Mouse (Mus musculus): ENCODE data around the gene Prn. TPM values are rescaled to one million over a fixed set of nuclear protein-coding genes. Genes with fewer than 3 reads are reported as not detected.

Gene Prn
- polyA plus RNA-seq, 1 experiment: not detected

DNA sequence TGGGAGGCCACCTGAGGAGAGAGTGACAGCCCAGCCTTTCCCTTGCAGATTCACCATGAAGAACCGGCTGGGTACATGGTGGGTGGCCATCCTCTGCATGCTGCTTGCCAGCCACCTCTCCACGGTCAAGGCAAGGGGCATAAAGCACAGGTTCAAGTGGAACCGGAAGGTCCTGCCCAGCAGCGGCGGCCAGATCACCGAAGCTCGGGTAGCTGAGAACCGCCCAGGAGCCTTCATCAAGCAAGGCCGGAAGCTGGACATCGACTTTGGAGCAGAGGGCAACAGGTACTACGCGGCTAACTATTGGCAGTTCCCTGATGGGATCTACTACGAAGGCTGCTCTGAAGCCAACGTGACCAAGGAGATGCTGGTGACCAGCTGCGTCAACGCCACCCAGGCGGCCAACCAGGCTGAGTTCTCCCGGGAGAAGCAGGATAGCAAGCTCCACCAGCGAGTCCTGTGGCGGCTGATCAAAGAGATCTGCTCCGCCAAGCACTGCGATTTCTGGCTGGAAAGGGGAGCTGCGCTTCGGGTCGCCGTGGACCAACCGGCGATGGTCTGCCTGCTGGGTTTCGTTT lies 43.3 kb downstream of the Prn start:
- H3K4me3 ChIP-seq (ENCODE audit: insufficient read depth, low read length): no peak overlapping the region
- TF ChIP-seq CTCF (IDR thresholded peaks at IDR 0.05; ENCODE audit: extremely low read depth, insufficient read depth, low read length) (no peak), POLR2A (IDR thresholded peaks at IDR 0.05; ENCODE audit: extremely low read depth, insufficient read depth, low read length) (no peak)

DNA sequence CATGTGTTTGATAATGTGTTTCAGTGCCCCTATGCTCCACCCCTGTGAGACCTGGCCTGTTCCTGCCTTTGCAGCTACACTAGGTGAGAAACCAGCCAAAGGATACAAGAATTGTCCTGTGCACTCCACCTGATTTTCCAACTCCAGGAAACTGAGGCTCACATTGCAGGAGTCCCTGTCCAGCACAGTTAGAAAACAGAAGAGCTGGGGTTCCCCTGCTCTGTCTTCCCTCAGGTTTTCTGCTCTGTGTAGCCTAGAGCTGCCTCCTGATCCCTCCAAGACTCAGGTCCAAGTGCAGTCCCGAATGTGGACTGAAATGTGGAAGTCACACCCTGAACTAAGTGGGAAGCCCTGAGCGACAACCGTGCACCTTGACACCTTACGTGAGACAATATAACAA lies 44.0 kb downstream of the Prn start:
- TF ChIP-seq POLR2A (IDR thresholded peaks at IDR 0.05; ENCODE audit: extremely low read depth, insufficient read depth, low read length): no peak
- TF ChIP-seq CTCF (IDR thresholded peaks at IDR 0.05; ENCODE audit: extremely low read depth, insufficient read depth, low read length): no peak
- Histone ChIP-seq H3K4me3 (ENCODE audit: insufficient read depth, low read length) (no peak overlapping the region), H3K4me1 (ENCODE audit: control insufficient read depth, insufficient read depth, low read length) (no peaks in the 10 kb centered on the region), H3K27ac (ENCODE audit: insufficient read depth, low read length) (no peak overlapping the region)

More for the DNA sequence above, 43.3 kb downstream of the Prn start:
- Histone ChIP-seq H3K4me1 (ENCODE audit: control insufficient read depth, insufficient read depth, low read length) (no peaks in the 10 kb centered on the region), H3K27ac (ENCODE audit: insufficient read depth, low read length) (no peak overlapping the region)

DNA sequence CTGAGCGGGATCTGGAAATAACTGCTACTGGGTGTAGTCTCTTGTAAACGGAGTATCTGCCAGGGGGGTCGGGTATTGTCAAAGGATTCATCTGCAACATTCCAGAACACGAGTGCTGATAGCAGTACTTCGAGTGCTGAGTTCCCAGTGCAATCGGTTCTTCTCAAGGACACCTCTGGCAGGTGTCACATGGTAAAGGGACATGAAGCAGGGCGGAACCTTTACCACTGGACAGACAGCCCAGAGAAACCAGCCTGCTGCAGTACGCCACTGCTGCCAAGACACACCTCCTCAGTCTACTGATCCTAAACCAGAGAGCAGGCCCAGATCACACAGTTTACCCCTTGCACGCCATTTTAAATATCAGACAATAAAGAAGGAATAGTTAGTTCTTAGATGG lies 45.1 kb downstream of the Prn start:
- TF ChIP-seq POLR2A (IDR thresholded peaks at IDR 0.05; ENCODE audit: extremely low read depth, insufficient read depth, low read length): no peak
- TF ChIP-seq CTCF (IDR thresholded peaks at IDR 0.05; ENCODE audit: extremely low read depth, insufficient read depth, low read length): no peak
- no peak overlapping the region for H3K4me3 ChIP-seq (ENCODE audit: insufficient read depth, low read length)
- no peaks in the 10 kb centered on the region for H3K4me1 ChIP-seq (ENCODE audit: control insufficient read depth, insufficient read depth, low read length)
- no peak overlapping the region for H3K27ac ChIP-seq (ENCODE audit: insufficient read depth, low read length)

DNA sequence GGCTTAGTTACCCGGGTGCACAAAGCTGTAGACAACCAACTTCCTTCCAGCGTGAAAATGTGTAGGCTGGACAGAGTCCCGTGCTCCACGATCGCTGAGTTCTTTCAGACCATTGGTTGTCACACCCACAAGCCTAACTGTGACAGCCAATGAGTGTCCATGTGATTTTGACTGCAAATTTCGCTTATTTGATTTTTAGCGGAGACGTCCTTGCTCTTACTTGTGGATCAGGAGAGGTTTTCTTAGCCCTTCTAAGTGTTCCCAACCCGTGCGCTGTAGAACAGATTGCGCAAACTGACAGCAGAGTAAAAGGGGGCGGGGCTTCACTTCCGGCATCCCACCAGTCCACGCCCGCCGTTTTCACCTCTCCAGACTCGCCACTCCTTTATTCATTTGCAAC lies 45.5 kb downstream of the Prn start:
- TF ChIP-seq CTCF (IDR thresholded peaks at IDR 0.05; ENCODE audit: extremely low read depth, insufficient read depth, low read length) (no peak), POLR2A (IDR thresholded peaks at IDR 0.05; ENCODE audit: extremely low read depth, insufficient read depth, low read length) (no peak)
- Histone ChIP-seq H3K4me1 (ENCODE audit: control insufficient read depth, insufficient read depth, low read length) (no peaks in the 10 kb centered on the region), H3K27ac (ENCODE audit: insufficient read depth, low read length) (no peak overlapping the region), H3K4me3 (ENCODE audit: insufficient read depth, low read length) (no peak overlapping the region)

DNA sequence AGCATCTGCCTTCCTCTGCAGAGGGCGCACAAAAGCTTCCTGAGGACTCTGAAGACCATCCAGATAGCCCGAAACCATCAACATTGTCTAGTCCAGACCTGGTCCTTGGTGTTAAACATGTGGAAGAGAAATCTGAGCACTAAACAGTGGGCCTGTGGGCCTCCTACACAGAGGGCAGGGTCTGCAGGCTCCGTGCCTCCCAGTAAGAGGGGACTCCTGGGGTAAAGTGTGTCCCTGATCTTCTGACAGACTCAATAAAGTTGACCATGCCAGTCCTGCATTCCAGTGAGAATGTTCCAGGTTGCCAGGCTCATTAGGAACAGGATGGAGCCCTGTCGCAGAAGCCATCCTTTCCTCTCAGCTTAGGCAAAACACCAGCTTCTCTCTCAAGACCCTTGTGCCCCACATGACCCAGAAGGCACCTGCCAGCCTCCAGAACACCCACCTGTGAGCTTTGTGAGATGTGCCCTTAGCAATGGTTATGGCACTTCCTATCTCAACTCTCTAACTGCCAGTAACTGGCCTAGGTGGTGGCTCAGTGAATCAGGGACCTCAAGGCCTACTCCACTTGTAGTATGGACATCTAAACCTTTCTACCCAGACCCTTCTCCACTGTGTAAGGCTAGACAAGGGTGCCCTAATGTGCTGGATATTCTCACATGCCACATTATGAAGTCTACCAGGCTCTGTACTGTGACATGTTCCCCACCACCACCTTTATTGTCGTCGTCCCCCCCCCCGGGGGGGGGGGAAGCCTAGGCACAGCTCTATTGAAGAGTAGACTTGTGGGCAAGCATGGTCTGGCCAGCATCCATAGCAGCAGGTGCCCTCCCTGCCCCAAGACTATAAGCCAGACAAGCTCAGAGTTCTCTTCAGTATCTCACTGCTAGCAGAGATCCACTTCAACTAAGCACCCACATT lies 46.8 kb downstream of the Prn start:
- Histone ChIP-seq H3K4me1 (ENCODE audit: control insufficient read depth, insufficient read depth, low read length) (no peaks in the 10 kb centered on the region), H3K4me3 (ENCODE audit: insufficient read depth, low read length) (no peak overlapping the region), H3K27ac (ENCODE audit: insufficient read depth, low read length) (no peak overlapping the region)
- TF ChIP-seq CTCF (IDR thresholded peaks at IDR 0.05; ENCODE audit: extremely low read depth, insufficient read depth, low read length) (no peak), POLR2A (IDR thresholded peaks at IDR 0.05; ENCODE audit: extremely low read depth, insufficient read depth, low read length) (no peak)

DNA sequence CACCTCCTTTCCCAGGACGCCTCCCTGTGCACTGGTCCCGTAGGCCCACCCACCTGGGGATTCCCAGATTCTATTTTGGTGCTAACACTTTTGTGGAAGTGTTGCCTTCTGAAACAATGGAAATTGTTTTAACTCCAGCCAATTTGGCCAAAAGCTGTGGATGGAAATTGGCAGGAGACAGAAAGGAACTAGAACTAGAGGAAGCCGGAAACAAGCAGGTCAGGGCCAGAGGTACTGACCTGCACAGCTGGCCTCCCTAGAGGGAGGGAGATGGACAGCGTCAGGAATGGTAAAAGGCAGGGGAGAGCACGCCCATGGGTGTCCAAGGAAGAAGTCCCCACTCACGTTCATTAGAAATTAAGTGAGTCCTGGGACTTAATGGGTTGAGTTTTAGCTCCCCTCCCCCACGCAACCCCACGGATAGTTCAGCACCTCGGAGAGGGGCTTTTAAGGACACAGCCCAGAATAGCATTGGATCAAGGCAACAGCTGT lies 48.0 kb downstream of the Prn start:
- H3K27ac ChIP-seq (ENCODE audit: insufficient read depth, low read length): no peak overlapping the region
- TF ChIP-seq POLR2A (IDR thresholded peaks at IDR 0.05; ENCODE audit: extremely low read depth, insufficient read depth, low read length) (no peak), CTCF (IDR thresholded peaks at IDR 0.05; ENCODE audit: extremely low read depth, insufficient read depth, low read length) (no peak)
- no peak overlapping the region for H3K4me3 ChIP-seq (ENCODE audit: insufficient read depth, low read length)
- no peaks in the 10 kb centered on the region for H3K4me1 ChIP-seq (ENCODE audit: control insufficient read depth, insufficient read depth, low read length)

DNA sequence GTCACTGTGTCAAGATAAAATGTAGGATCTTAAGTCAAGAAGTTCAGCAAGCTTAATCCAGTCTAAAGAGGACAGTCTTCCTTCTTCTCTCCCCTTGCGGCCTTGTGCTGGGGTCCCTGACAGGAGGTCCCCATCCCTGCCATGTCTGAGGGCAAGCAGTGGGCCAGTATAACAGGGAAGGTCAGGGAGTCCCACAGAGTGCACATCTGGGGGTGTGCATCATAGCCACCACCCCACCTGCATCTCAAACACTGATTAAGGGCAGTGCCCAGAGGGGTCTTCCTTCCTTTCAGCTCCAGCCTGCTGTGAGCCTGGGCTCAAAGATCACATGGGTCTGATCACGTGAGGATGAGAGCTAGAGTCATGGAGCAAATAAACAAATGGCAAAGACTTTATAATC lies 51.9 kb downstream of the Prn start:
- TF ChIP-seq POLR2A (IDR thresholded peaks at IDR 0.05; ENCODE audit: extremely low read depth, insufficient read depth, low read length) (no peak), CTCF (IDR thresholded peaks at IDR 0.05; ENCODE audit: extremely low read depth, insufficient read depth, low read length) (no peak)
- H3K4me1 ChIP-seq (ENCODE audit: control insufficient read depth, insufficient read depth, low read length): no peaks in the 10 kb centered on the region

DNA sequence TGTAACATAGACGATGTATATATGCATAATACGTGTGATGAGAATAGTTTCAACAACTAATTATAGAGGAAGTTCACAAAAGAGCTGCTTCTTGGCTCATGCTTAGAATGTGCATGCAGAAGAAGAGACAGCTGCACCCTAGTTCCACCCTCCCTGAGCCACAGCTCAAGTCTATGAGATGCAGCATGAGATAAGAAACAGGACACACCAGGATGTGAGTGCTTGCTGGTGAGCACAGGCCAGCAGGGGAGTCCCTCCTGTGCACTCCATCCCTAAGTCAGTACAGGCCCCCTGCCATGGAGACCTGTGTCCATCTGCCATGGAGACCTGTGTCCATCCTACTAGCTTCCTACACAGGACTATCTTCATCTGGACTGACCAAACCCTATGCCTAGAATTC lies 60.8 kb downstream of the Prn start:
- Histone ChIP-seq H3K27ac (ENCODE audit: insufficient read depth, low read length) (no peak overlapping the region), H3K4me3 (ENCODE audit: insufficient read depth, low read length) (no peak overlapping the region)

More for the DNA sequence above, 51.9 kb downstream of the Prn start:
- H3K4me3 ChIP-seq (ENCODE audit: insufficient read depth, low read length): no peak overlapping the region
- H3K27ac ChIP-seq (ENCODE audit: insufficient read depth, low read length): no peak overlapping the region

DNA sequence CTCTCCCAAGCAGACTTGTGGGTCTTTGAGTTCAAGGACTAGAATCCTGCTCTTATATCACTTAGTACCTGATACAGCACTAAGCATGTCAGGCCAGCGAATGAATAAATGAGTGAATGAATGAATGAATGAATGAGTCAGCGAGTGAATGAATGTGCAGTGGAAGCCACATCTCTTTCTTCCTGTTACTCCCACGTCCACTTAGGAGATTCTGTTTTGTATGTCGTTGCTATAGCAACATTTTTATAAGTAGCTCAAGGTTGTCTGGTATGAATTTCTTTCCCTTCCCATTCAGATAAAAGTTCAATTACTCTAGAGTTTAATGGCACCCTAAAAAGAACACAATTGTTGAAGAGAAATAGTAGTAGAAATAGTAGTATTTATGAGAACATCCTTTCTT lies 61.3 kb downstream of the Prn start:
- Histone ChIP-seq H3K4me3 (ENCODE audit: insufficient read depth, low read length) (no peak overlapping the region), H3K4me1 (ENCODE audit: control insufficient read depth, insufficient read depth, low read length) (peaks cover 6% of the 10 kb centered on the region), H3K27ac (ENCODE audit: insufficient read depth, low read length) (no peak overlapping the region)
- TF ChIP-seq POLR2A (IDR thresholded peaks at IDR 0.05; ENCODE audit: extremely low read depth, insufficient read depth, low read length): no peak
- no peak for TF ChIP-seq CTCF (IDR thresholded peaks at IDR 0.05; ENCODE audit: extremely low read depth, insufficient read depth, low read length)

More for the DNA sequence above, 60.8 kb downstream of the Prn start:
- peaks cover 6% of the 10 kb centered on the region for H3K4me1 ChIP-seq (ENCODE audit: control insufficient read depth, insufficient read depth, low read length)
- TF ChIP-seq POLR2A (IDR thresholded peaks at IDR 0.05; ENCODE audit: extremely low read depth, insufficient read depth, low read length) (no peak), CTCF (IDR thresholded peaks at IDR 0.05; ENCODE audit: extremely low read depth, insufficient read depth, low read length) (no peak)
